Mouse (Mus musculus): Measurements from ENCODE around the gene Sfpq.

The Sfpq gene

DNA sequence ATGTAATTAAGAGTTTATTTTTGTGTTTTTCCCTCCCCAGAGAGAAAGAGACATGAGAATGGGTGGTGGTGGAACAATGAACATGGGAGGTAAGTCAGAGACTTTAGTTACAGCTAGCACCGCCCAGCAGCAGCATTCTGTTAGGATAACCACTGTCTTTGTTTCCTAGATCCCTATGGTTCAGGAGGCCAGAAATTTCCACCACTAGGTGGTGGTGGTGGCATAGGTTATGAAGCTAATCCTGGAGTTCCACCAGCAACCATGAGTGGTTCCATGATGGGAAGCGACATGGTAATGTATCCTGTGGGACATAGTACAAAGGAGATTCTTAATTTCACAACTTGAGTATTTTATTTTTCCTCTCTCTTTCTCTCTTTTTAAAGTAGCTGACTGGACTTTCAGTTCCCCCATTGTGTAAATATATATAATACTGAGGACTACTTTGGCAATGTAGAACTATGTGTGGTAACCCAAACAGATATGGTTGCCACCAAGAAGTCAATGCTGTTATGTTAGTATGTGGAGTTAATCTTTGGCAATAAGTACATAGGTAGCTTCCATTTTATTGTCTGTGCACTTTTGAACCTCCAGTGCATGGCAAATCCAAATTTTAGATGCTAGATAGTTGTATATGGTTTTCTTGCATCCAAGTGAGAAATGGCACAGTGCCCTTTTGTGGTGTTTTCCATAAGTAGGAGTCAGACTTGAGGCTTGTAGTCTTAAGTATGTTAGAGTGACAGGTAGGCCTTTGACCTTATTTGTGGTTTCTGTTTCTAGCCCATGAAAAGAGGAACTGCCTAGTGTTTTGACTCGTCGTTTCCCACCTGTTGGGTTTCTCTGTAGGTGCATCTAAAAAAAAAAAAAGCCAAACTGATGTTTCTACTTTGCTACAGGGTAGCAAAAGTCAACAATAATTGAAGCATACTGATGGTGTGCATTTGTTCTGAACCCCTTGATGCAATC, 6.4 kb downstream of the Sfpq start:
- peak in 1 of 2 experiments; percentile 23 for DNase-seq (ENCODE audit: low spot score in 2 of 2)

- DNase-seq (ENCODE audit: low spot score in 2 of 2) = no peak
Observed at GRCm38 (mm10) chr4:127037158-127037557, 16.0 kb downstream of the Sfpq start.

DNA sequence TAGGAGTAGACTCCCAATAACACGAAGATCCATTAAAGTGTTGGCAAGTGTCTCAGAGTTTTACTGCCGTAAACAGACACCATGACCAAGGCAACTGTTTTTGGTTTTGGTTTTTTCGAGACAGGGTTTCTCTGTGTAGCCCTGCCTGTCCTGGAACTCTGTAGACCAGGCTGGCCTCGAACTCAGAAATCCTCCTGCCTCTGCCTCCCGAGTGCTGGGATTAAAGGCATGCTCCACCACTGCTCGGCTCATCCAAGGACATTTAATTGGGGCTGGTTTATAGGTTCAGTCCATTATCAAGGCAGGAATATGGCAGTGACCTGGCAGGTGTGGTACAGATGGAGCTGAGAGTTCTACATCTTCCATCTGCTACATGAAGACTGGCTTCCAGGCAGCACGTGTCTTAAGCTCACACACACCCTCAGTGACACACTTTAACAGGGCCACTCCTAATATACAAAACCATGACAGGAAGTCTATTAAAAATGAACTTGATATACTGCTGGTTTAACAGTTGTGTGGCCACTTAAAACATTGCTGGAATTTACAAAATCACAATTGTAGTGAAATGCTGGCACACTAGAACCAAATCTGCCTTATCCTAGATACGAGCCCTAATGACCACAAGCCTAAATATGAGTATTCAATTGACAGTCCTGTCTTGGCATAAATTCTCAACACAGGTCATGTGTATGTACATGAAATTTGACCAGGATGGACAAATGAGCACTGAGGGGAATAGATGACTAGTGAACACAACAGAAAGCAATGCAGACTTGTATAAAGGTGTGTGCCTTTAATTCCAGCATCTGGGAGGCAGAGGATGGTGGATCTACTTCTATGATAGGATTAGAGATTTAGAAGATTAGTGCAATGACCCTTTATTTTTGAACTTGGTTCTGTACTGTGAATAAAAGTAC, 17.0 kb downstream of the Sfpq start:
- no peak for DNase-seq (ENCODE audit: low spot score in 2 of 2)

DNA sequence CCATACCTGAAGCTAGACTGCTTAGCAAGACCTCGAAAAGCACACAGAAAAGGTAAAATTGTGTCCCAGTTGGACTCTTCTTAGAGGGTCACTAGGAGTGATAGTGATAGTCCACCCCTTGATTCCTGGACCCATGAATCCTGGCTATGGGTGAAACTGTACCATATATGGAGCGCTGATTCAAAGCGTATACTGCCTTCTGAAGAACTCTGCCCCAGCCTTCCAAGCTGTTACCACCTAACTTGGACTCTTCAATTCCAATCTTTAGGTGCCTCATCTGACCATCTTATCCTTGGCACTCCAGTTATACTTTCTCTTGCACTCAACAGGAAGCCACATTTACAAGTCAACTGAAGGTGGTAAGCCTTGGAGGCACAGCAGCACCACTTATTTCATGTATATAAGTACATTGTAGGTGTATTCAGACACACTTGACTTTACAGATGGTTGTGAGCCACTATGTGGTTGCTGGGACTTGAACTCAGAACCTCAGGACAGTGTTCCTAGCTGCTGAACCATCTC, 17.8 kb downstream of the Sfpq start:
- DNase-seq (ENCODE audit: low spot score in 2 of 2) = no peak

GRCm38 (mm10) chr4:127039871-127040483, 18.9 kb downstream of the Sfpq start:
- DNase-seq (ENCODE audit: low spot score in 2 of 2) = no peak

DNA sequence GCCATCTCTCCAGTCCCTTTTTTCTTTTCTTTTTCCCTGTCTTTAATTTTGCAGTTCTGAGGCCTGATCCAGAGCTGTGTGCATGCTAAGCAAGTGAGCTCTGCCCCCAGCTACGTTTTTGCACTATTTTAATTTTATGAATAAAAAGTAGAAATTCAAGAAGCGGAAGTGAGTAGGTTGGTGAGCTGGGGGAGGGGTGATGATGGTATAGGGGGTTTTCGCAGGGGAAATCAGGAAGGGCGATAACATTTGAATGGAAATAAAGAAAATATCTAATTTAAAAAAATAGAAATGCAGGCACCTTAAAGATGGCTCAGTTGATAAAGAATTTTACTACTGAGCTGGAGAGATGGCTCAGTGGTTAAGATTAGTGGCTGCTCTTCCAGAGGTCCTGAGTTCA, 22.4 kb downstream of the Sfpq start:
- DNase-seq (ENCODE audit: low spot score in 2 of 2) = no peak

DNA sequence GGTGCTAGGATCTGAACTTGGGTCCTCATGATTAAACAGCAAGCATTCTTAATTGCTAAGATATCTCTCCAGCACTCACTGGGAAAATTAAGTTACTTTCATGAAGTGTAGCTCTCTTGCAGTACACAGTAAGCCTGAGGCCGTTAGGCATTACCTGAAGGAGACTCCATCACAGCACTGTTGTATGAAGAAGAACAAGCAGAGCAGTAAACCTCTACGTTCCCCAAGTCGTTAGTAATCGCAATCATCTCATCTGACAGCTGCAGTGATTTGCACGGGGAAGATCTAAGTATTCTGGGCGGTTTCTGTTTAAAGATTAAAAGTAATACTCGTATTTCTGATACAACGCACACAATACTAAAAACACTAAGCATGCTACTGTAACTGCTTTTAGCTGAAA, 30.0 kb downstream of the Sfpq start:
- no peak for DNase-seq (ENCODE audit: low spot score in 2 of 2)

DNA sequence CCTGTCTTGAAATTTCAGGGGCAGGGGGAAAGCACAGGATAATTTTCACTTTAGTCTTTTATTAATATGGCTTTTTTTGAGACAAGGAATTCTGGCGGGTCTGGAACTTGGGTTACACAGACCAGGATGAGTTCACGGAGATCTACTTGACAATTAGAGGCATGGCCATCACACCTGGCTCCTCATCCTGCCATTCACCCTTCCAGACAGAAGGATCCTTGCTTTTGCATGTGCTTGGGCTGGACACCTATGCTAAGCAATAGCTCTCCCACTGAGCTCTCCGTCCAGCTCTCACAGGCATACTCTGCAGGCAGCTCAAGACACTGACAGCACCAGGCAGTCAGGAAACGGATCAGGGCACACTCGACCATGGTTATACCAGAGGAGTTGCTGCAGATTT, 31.9 kb downstream of the Sfpq start:
- DNase-seq (ENCODE audit: low spot score in 2 of 2) = no peak

GRCm38 (mm10) chr4:127054522-127055198, 33.5 kb downstream of the Sfpq start:
- no peak for DNase-seq (ENCODE audit: low spot score in 2 of 2)

- DNase-seq (ENCODE audit: low spot score in 2 of 2) = peak; percentile 88 to 90
Observed at GRCm38 (mm10) chr4:127060585-127061290, 39.6 kb downstream of the Sfpq start, which contains the start of gene Zmym1. Gene Zmym1, minus strand, starts transcription at chr4:127061152.

GRCm38 (mm10) chr4:127064051-127064450, 42.9 kb downstream of the Sfpq start:
- no peak for DNase-seq (ENCODE audit: low spot score in 2 of 2)

- no peak for DNase-seq (ENCODE audit: low spot score in 2 of 2)
Observed at GRCm38 (mm10) chr4:127074915-127075314, 53.8 kb downstream of the Sfpq start.

DNA sequence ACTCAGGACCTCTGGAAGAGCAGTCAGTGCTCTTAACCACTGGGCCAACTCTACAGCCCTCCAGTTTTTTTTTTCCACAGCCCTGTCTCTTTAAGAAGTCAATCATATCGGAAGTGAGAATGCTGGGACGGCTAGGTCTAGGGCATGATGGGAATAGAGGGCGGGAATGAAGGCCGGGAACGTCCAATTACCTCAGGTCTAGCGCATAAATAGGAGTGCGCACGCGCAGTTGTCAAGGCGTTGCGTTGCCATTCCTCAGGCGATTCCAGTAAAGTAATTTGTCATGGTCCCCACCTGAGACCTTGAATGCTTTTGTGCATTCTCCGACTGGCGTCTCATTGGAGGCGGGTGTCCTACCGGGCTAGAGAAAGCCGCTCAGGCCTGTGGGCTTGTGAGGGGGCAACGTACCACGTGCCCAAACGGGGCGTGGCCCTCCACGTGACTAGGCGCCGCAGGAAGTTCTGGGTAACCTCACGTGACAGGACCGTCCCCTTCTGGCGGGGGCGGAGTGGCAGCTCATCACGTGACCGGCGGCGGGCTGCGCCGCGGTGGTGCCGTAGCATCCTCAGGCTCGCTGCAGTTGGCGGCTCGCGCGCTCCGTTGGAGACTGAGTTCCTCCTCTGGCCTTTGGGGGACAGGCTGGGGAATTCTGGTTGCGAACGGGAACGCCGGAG, 55.9 kb downstream of the Sfpq start, which contains the start of gene Zmym6:
Gene Zmym6 (plus strand): TSS at position 509 of the 674 bp plus-strand sequence.
- peak; percentile 96 for DNase-seq (ENCODE audit: low spot score in 2 of 2)

- DNase-seq (ENCODE audit: low spot score in 2 of 2) = no peak
Observed at GRCm38 (mm10) chr4:127080806-127081205, 59.7 kb downstream of the Sfpq start.

- DNase-seq (ENCODE audit: low spot score in 2 of 2) = no peak
Observed at GRCm38 (mm10) chr4:127083131-127083530, 62.0 kb downstream of the Sfpq start.

GRCm38 (mm10) chr4:127085761-127086160, 64.6 kb downstream of the Sfpq start:
- DNase-seq (ENCODE audit: low spot score in 2 of 2) = no peak
